Mouse (Mus musculus) midbrain, postnatal 0 days (tissue): ENCODE data around the gene Enpep. TPM values are rescaled to one million over a fixed set of nuclear protein-coding genes. Genes with fewer than 3 reads are reported as not detected.

ENCODE experiments used
- ATAC-seq: fragments of 200-750 bp; cut with Nextera tagmentation; 2 replicates; pipeline ENCODE4 v1.8.0; 2017; ENCODE audit warnings: moderate number of reproducible peaks, mild to moderate bottlenecking, moderate TSS enrichment, moderate library complexity; ENCODE audit not compliant: low FRiP score
- DNase-seq: peaks from one replicate; pipeline ENCODE4 v3.0.0-alpha.2; 2015; ENCODE audit warnings: low spot score
- H3K27ac ChIP-seq: fragments of 300-500 bp; sonication (generic); 2 replicates; pipeline ENCODE4 v1.5.1; 2014; ENCODE audit warnings: low read depth, mild to moderate bottlenecking, low read length, mixed read lengths
- H3K27me3 ChIP-seq: fragments of 300-500 bp; sonication (generic); 2 replicates; pipeline ENCODE4 v1.6.1; 2014; ENCODE audit warnings: low read length, control low read depth, mixed read lengths; ENCODE audit not compliant: insufficient read depth
- H3K36me3 ChIP-seq: fragments of 300-500 bp; sonication (generic); 2 replicates; pipeline ENCODE4 v1.6.1; 2014; ENCODE audit warnings: low read length, control low read depth, mixed read lengths; ENCODE audit not compliant: insufficient read depth
- H3K4me1 ChIP-seq: fragments of 300-500 bp; sonication (generic); 2 replicates; pipeline ENCODE4 v1.6.1; 2014; ENCODE audit warnings: mild to moderate bottlenecking, control low read depth, antibody characterized with exemption, low read length, mixed read lengths; ENCODE audit not compliant: insufficient read depth
- H3K4me2 ChIP-seq: fragments of 300-500 bp; sonication (generic); 2 replicates; pipeline ENCODE4 v1.6.1; 2014; ENCODE audit warnings: low read depth, mild to moderate bottlenecking, low read length, mixed read lengths; ENCODE audit not compliant: poor library complexity, severe bottlenecking
- H3K4me3 ChIP-seq: fragments of 300-500 bp; sonication (generic); 2 replicates; pipeline ENCODE4 v1.5.1; 2014; ENCODE audit warnings: low read depth, mild to moderate bottlenecking, low read length, moderate library complexity
- H3K9ac ChIP-seq: fragments of 300-500 bp; sonication (generic); replicated peaks from 2 replicates; pipeline ENCODE4 v1.6.1; 2014; ENCODE audit warnings: mild to moderate bottlenecking, low read length, moderate library complexity, mixed read lengths; ENCODE audit not compliant: poor library complexity, severe bottlenecking
- H3K9me3 ChIP-seq: fragments of 300-500 bp; sonication (generic); 2 replicates; pipeline ENCODE4 v1.6.1; 2016; ENCODE audit warnings: low read length, control low read depth
- CTCF ChIP-seq: IDR thresholded peaks from 2 replicates; pipeline ENCODE4 v1.5.1; 2016; ENCODE audit warnings: antibody characterized with exemption, mild to moderate bottlenecking
- WGBS: fragments of 180-500 bp; shearing (Covaris S2); extraction: QIAGEN DNeasy Blood & Tissue Kit; methylation state at CpG from one replicate; pipeline ENCODE4 v1.1.7; 2014; 5-methylcytosine and 5-hydroxymethylcytosine counted together
- polyA plus RNA-seq: library from polyadenylated mRNA; unstranded; fragments of >200 nt; fragmentation: Nextera tagmentation; extraction: Ambion mirVana; gene quantifications from 2 replicates; pipeline ENCODE4 v1.2.1, GENCODE M21; 2015
- total RNA-seq: library from RNA; depleted of rRNA; stranded (reverse); fragments of >200 nt; gene quantifications from 2 replicates; pipeline ENCODE4 v1.2.3, GENCODE M21; 2014

Enpep gene
- total and polyA plus RNA-seq, 2 experiments from 2014 or later = 1.9 to 3.0 TPM

GRCm38 (mm10) chr3:129364818-129365390 lies 32.4 kb upstream of the Enpep start:
- H3K27ac ChIP-seq = no peak overlapping the region
- no peaks in the 10 kb centered on the region for H3K9me3 ChIP-seq
- no peak overlapping the region for H3K9ac ChIP-seq
- no peaks in the 10 kb centered on the region for H3K36me3 ChIP-seq
- DNase-seq = peak; percentile 47
- 62% methylated on average over 2 of the region's 2 CpGs for WGBS
- no peaks in the 10 kb centered on the region for H3K27me3 ChIP-seq
- H3K4me3 ChIP-seq = no peak overlapping the region
- peak; percentile 68 for ATAC-seq
- H3K4me1 ChIP-seq = no peaks in the 10 kb centered on the region
- TF ChIP-seq CTCF = no peak
- no peak overlapping the region for H3K4me2 ChIP-seq

GRCm38 (mm10) chr3:129363426-129363825 lies 30.9 kb upstream of the Enpep start:
- no peak for TF ChIP-seq CTCF
- Histone ChIP-seq H3K27ac (no peak overlapping the region), H3K9me3 (no peaks in the 10 kb centered on the region), H3K36me3 (no peaks in the 10 kb centered on the region), H3K4me2 (no peak overlapping the region), H3K9ac (no peak overlapping the region), H3K27me3 (no peaks in the 10 kb centered on the region), H3K4me3 (no peak overlapping the region), H3K4me1 (no peaks in the 10 kb centered on the region)
- WGBS = 79% methylated on average over 1 of the region's 1 CpGs
- DNase-seq (peak; percentile 25), ATAC-seq (no peak)

- 98% methylated on average over 2 of the region's 2 CpGs for WGBS
- Histone ChIP-seq H3K9me3 (no peaks in the 10 kb centered on the region), H3K27me3 (no peaks in the 10 kb centered on the region), H3K4me1 (no peaks in the 10 kb centered on the region), H3K36me3 (no peaks in the 10 kb centered on the region), H3K9ac (no peak overlapping the region), H3K4me2 (no peak overlapping the region), H3K27ac (no peak overlapping the region), H3K4me3 (no peak overlapping the region)
- ATAC-seq (no peak), DNase-seq (no peak)
- no peak for TF ChIP-seq CTCF
These were observed 25.6 kb upstream of the Enpep start for GRCm38 (mm10) chr3:129358115-129358514.

- ATAC-seq = no peak
- Histone ChIP-seq H3K36me3 (no peaks in the 10 kb centered on the region), H3K27me3 (no peaks in the 10 kb centered on the region), H3K4me2 (no peak overlapping the region), H3K27ac (no peak overlapping the region), H3K4me1 (no peaks in the 10 kb centered on the region), H3K9me3 (no peaks in the 10 kb centered on the region), H3K9ac (no peak overlapping the region), H3K4me3 (no peak overlapping the region)
- WGBS = 80% methylated on average over 4 of the region's 4 CpGs
- no peak for DNase-seq
- no peak for TF ChIP-seq CTCF
These were observed 21.4 kb upstream of the Enpep start for GRCm38 (mm10) chr3:129353901-129354300.

GRCm38 (mm10) chr3:129351320-129351877 lies 18.9 kb upstream of the Enpep start:
- no peak for TF ChIP-seq CTCF
- 78% methylated on average over 11 of the region's 11 CpGs for WGBS
- no peak overlapping the region for H3K4me2 ChIP-seq
- DNase-seq (no peak), ATAC-seq (no peak)
- no peaks in the 10 kb centered on the region for H3K4me1 ChIP-seq
- H3K9me3 ChIP-seq = no peaks in the 10 kb centered on the region
- no peaks in the 10 kb centered on the region for H3K27me3 ChIP-seq
- H3K36me3 ChIP-seq = no peaks in the 10 kb centered on the region
- no peak overlapping the region for H3K9ac ChIP-seq
- H3K27ac ChIP-seq = no peak overlapping the region
- no peak overlapping the region for H3K4me3 ChIP-seq

- Histone ChIP-seq H3K36me3 (no peaks in the 10 kb centered on the region), H3K4me3 (no peak overlapping the region), H3K4me2 (no peak overlapping the region), H3K27me3 (no peaks in the 10 kb centered on the region), H3K4me1 (no peaks in the 10 kb centered on the region), H3K9ac (no peak overlapping the region), H3K27ac (no peak overlapping the region), H3K9me3 (no peaks in the 10 kb centered on the region)
- WGBS = 85% methylated on average over 10 of the region's 10 CpGs
- ATAC-seq (no peak), DNase-seq (no peak)
- no peak for TF ChIP-seq CTCF
These were observed 14.8 kb upstream of the Enpep start for GRCm38 (mm10) chr3:129347277-129347676.
